Mouse (Mus musculus): ENCODE data around the gene Foxp1.
A peak's percentile ranks its signal among the peaks of the same experiment; 100 is the strongest.

Foxp1 gene

GRCm38 (mm10) chr6:99096776-99097166 lies 425.8 kb downstream of the Foxp1 start:
- no peak for DNase-seq (ENCODE audit: low read depth, low spot score)

GRCm38 (mm10) chr6:99096105-99096775 lies 426.3 kb downstream of the Foxp1 start:
- no peak for DNase-seq (ENCODE audit: low read depth, low spot score)

- DNase-seq (ENCODE audit: low read depth, low spot score), result no peak
These were observed 427.1 kb downstream of the Foxp1 start for GRCm38 (mm10) chr6:99095185-99096104.

GRCm38 (mm10) chr6:99094339-99094989 lies 428.1 kb downstream of the Foxp1 start:
- no peak for DNase-seq (ENCODE audit: low read depth, low spot score)

GRCm38 (mm10) chr6:99093856-99094255 lies 428.7 kb downstream of the Foxp1 start:
- no peak for DNase-seq (ENCODE audit: low read depth, low spot score)

- no peak for DNase-seq (ENCODE audit: low read depth, low spot score)
These were observed 429.3 kb downstream of the Foxp1 start for GRCm38 (mm10) chr6:99093208-99093607.

GRCm38 (mm10) chr6:99091799-99092198 lies 430.7 kb downstream of the Foxp1 start:
- no peak for DNase-seq (ENCODE audit: low read depth, low spot score)

GRCm38 (mm10) chr6:99087598-99087997 lies 434.9 kb downstream of the Foxp1 start:
- no peak for DNase-seq (ENCODE audit: low read depth, low spot score)

- no peak for DNase-seq (ENCODE audit: low read depth, low spot score)
These were observed 437.6 kb downstream of the Foxp1 start for GRCm38 (mm10) chr6:99084956-99085355.

- DNase-seq (ENCODE audit: low read depth, low spot score), result no peak
These were observed 441.3 kb downstream of the Foxp1 start for GRCm38 (mm10) chr6:99081259-99081658.

- DNase-seq (ENCODE audit: low read depth, low spot score), result peak; percentile 21
These were observed 443.3 kb downstream of the Foxp1 start for GRCm38 (mm10) chr6:99079041-99079835.

- DNase-seq (ENCODE audit: low read depth, low spot score), result no peak
These were observed 444.4 kb downstream of the Foxp1 start for GRCm38 (mm10) chr6:99078089-99078488.

- DNase-seq (ENCODE audit: low read depth, low spot score), result no peak
These were observed 448.9 kb downstream of the Foxp1 start for GRCm38 (mm10) chr6:99073303-99074271.

- DNase-seq (ENCODE audit: low read depth, low spot score), result no peak
These were observed 451.8 kb downstream of the Foxp1 start for GRCm38 (mm10) chr6:99070710-99071109.

GRCm38 (mm10) chr6:99069726-99070125 lies 452.8 kb downstream of the Foxp1 start:
- DNase-seq (ENCODE audit: low read depth, low spot score), result no peak

- no peak for DNase-seq (ENCODE audit: low read depth, low spot score)
These were observed 456.8 kb downstream of the Foxp1 start for GRCm38 (mm10) chr6:99065569-99066353.

- no peak for DNase-seq (ENCODE audit: low read depth, low spot score)
These were observed 458.5 kb downstream of the Foxp1 start for GRCm38 (mm10) chr6:99063982-99064484.

- DNase-seq (ENCODE audit: low read depth, low spot score), result peak; percentile 17
These were observed 459.6 kb downstream of the Foxp1 start for GRCm38 (mm10) chr6:99062931-99063330.

- no peak for DNase-seq (ENCODE audit: low read depth, low spot score)
These were observed 463.8 kb downstream of the Foxp1 start for GRCm38 (mm10) chr6:99058688-99059087.
